Mouse (Mus musculus) embryonic facial prominence, embryonic 11.5 days (tissue): Measurements from ENCODE around the gene Fbxo8. TPM values are rescaled to one million over a fixed set of nuclear protein-coding genes. Genes with fewer than 3 reads are reported as not detected.

Experiments used
- ATAC-seq: fragments of 200-750 bp; cut with Nextera tagmentation; replicated peaks from 2 replicates; pipeline ENCODE4 v1.8.0; 2017; ENCODE audit warnings: low read depth; ENCODE audit not compliant: insufficient number of reproducible peaks, low FRiP score, low TSS enrichment
- DNase-seq: peaks from one replicate; pipeline ENCODE4 v3.0.0-alpha.2; 2015; ENCODE audit warnings: low spot score
- H3K27ac ChIP-seq: fragments of 300-500 bp; sonication (generic); replicated peaks from 2 replicates; pipeline ENCODE4 v1.5.1; 2014; ENCODE audit warnings: mild to moderate bottlenecking, low read depth, low read length, control low read depth
- H3K27me3 ChIP-seq: fragments of 300-500 bp; sonication (generic); 2 replicates; pipeline ENCODE4 v1.6.1; 2014; ENCODE audit warnings: mild to moderate bottlenecking, low read length, moderate library complexity, mixed read lengths; ENCODE audit not compliant: control insufficient read depth, insufficient read depth
- H3K36me3 ChIP-seq: fragments of 300-500 bp; sonication (generic); replicated peaks from 2 replicates; pipeline ENCODE4 v1.6.1; 2014; ENCODE audit warnings: low read depth, mild to moderate bottlenecking, low read length, moderate library complexity, mixed read lengths; ENCODE audit not compliant: control insufficient read depth, insufficient read depth
- H3K4me1 ChIP-seq: fragments of 300-500 bp; sonication (generic); 2 replicates; pipeline ENCODE4 v1.6.1; 2014; ENCODE audit warnings: low read length, mixed read lengths; ENCODE audit not compliant: control insufficient read depth, insufficient read depth
- H3K4me2 ChIP-seq: fragments of 300-500 bp; sonication (generic); 2 replicates; pipeline ENCODE4 v1.6.1; 2014; ENCODE audit warnings: low read depth, mild to moderate bottlenecking, control low read depth, low read length, moderate library complexity
- H3K4me3 ChIP-seq: fragments of 300-500 bp; sonication (generic); 2 replicates; pipeline ENCODE4 v1.5.1; 2014; ENCODE audit warnings: low read depth, low read length, control low read depth
- H3K9ac ChIP-seq: fragments of 300-500 bp; sonication (generic); replicated peaks from 2 replicates; pipeline ENCODE4 v1.6.1; 2014; ENCODE audit warnings: mild to moderate bottlenecking, control low read depth, low read length
- H3K9me3 ChIP-seq: fragments of 300-500 bp; sonication (generic); replicated peaks from 2 replicates; pipeline ENCODE4 v1.6.1; 2016; ENCODE audit warnings: mild to moderate bottlenecking, low read length, inconsistent platforms, mixed read lengths; ENCODE audit not compliant: control insufficient read depth
- WGBS: fragments of 180-500 bp; shearing (Covaris S2); extraction: QIAGEN DNeasy Blood & Tissue Kit; methylation state at CpG from one replicate; pipeline ENCODE4 v1.1.7; 2014; 5-methylcytosine and 5-hydroxymethylcytosine counted together
- polyA plus RNA-seq: library from polyadenylated mRNA; unstranded; fragments of >200 nt; fragmentation: Nextera tagmentation; extraction: Ambion mirVana; gene quantifications from 2 replicates; pipeline ENCODE4 v1.2.1, GENCODE M21; 2014

Fbxo8 gene
- polyA plus RNA-seq, 1 experiment from 2014 or later: 35.9 TPM

DNA sequence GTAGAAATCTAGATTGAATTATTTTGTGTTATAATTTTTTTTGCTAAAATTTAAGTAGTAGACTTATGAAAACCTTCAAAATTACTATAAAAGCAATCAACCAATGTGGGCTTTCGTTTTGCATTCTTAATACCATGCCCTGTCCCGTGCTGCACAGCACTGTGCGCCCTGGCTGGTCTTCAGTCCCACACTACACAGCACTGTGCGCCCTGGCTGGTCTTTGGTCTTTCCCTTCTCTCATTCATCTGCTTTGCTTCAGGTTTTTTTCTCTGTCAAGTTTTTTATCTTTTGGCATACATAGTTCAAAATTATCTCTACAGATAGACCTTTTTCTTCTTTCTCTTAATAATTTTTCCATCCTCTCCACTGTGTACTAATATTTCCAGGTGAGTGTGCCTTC, 30.0 kb downstream of the Fbxo8 start:
- H3K4me2 ChIP-seq: no peak overlapping the region
- DNase-seq (no peak), ATAC-seq (no peak)
- H3K9me3 ChIP-seq: no peaks in the 10 kb centered on the region
- no peaks in the 10 kb centered on the region for H3K4me1 ChIP-seq
- H3K9ac ChIP-seq: no peak overlapping the region
- H3K27ac ChIP-seq: no peak overlapping the region
- 91% methylated on average over 4 of the region's 4 CpGs for WGBS
- H3K36me3 ChIP-seq: no peaks in the 10 kb centered on the region
- no peaks in the 10 kb centered on the region for H3K27me3 ChIP-seq
- no peak overlapping the region for H3K4me3 ChIP-seq

DNA sequence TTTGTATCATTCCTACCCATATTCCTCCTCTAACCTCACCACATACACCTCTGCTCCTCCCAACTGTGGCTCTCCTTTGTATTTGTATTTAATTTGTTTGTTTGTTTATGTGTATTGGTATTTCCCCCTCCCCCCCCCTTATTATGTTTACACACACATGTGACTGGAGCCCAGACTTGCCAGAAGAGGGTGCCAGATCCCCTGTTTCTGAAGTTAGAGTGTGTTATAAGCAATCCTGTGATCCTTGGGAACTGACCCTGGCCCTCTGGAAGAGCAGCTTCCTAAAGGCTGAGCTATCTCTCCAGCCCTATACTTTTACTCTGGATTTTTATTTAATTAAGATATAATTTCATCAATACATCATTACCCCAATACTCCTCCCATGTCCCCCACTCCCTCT, 32.0 kb downstream of the Fbxo8 start:
- no peaks in the 10 kb centered on the region for H3K36me3 ChIP-seq
- H3K27ac ChIP-seq: no peak overlapping the region
- DNase-seq (no peak), ATAC-seq (no peak)
- H3K4me1 ChIP-seq: no peaks in the 10 kb centered on the region
- no peaks in the 10 kb centered on the region for H3K9me3 ChIP-seq
- no peak overlapping the region for H3K4me2 ChIP-seq
- no peak overlapping the region for H3K4me3 ChIP-seq
- H3K9ac ChIP-seq: no peak overlapping the region
- H3K27me3 ChIP-seq: no peaks in the 10 kb centered on the region

DNA sequence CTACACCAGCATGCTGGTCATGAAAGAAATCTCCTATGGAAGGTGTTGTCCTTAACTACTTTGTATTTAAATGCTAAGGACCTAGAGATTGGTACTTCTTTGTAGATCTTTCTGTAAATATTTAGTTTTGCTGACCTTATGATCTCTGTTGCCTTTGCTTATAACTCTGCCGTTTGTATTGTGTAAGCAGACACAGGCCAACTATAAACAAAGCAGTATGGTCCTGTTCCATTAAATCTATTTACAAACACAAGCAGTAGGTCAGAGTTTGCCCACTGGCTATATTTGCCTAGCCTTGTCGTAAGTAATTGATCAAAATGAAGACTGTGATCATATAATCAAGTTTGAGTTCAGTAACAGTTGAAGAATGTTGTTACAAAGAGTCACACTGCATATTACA, 38.1 kb downstream of the Fbxo8 start:
- Histone ChIP-seq H3K27ac (no peak overlapping the region), H3K4me2 (no peak overlapping the region), H3K4me1 (no peaks in the 10 kb centered on the region), H3K4me3 (no peak overlapping the region), H3K36me3 (no peaks in the 10 kb centered on the region), H3K9me3 (no peaks in the 10 kb centered on the region), H3K9ac (no peak overlapping the region), H3K27me3 (no peaks in the 10 kb centered on the region)
- no peak for ATAC-seq
- 76% methylated on average over 2 of the region's 2 CpGs for WGBS
- no peak for DNase-seq

DNA sequence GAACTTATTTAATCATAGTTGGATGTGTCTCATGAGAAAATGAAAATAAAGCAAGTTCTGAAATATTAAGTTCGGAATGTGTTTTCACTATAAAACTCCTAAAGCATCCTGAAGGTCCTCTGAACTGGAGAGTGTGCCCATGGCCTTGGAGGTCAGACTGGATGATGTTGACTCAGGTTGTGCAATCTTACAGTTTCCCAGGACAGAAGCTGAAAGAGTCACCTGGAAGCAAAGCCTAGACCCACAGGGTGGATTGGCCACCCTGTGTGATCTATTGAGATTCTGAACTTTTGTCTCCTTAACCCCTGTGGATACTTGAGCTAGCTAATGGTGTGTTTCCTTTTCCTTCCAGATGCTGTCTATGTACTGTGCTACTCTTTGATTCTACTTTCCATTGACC, 40.2 kb downstream of the Fbxo8 start:
- H3K36me3 ChIP-seq: no peaks in the 10 kb centered on the region
- WGBS: 92% methylated on average over 1 of the region's 1 CpGs
- H3K27me3 ChIP-seq: no peaks in the 10 kb centered on the region
- ATAC-seq (no peak), DNase-seq (no peak)
- H3K9ac ChIP-seq: no peak overlapping the region
- no peak overlapping the region for H3K4me2 ChIP-seq
- no peaks in the 10 kb centered on the region for H3K9me3 ChIP-seq
- no peaks in the 10 kb centered on the region for H3K4me1 ChIP-seq
- no peak overlapping the region for H3K4me3 ChIP-seq
- H3K27ac ChIP-seq: no peak overlapping the region

DNA sequence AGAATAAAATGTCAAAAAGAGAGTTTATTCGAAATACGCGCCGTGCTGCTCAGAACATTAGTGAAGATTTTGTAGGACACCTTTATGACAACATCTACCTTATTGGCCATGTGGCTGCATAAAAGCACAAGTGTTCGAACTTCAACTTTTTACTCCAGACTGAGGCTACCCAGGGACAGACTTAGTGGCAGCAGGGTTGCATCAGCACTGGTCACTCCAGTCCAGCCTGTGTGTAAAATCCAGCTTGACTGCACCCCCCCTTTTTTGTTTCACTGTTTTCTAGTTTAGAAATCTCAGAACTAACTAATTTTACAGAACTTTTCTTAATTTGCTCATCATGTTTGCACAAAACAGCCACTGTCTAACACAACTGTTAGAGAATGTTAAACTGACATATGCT, 40.6 kb downstream of the Fbxo8 start:
- WGBS: 97% methylated on average over 5 of the region's 5 CpGs
- no peak for ATAC-seq

DNA sequence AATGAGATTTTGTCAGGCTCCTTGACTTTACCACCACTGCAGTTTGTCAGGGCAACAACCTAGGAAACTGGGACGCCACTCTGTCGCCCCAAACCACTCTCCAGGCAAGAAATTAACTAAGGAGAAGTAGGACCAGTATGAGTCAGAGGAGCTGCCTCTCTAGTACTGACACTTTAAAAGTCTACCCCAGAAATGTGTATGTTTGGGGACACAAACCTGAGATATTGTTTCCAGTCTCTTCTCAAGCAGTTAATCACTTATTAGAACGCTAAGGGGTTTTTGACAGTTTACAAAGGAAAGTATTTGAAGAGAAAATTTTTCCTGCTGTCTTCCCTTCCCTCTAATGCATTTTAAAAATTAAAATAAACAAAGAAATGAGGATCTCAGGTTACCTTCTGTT, 55.6 kb downstream of the Fbxo8 start:
- ATAC-seq (no peak), DNase-seq (no peak)
- H3K4me2 ChIP-seq: no peak overlapping the region
- H3K4me1 ChIP-seq: no peaks in the 10 kb centered on the region
- H3K27me3 ChIP-seq: no peaks in the 10 kb centered on the region
- H3K9me3 ChIP-seq: no peaks in the 10 kb centered on the region
- no peak overlapping the region for H3K4me3 ChIP-seq
- H3K27ac ChIP-seq: no peak overlapping the region
- 29% methylated on average over 3 of the region's 3 CpGs for WGBS
- no peaks in the 10 kb centered on the region for H3K36me3 ChIP-seq
- no peak overlapping the region for H3K9ac ChIP-seq

More for the DNA sequence above, 40.6 kb downstream of the Fbxo8 start:
- Histone ChIP-seq H3K36me3 (no peaks in the 10 kb centered on the region), H3K9me3 (no peaks in the 10 kb centered on the region), H3K4me1 (no peaks in the 10 kb centered on the region), H3K4me3 (no peak overlapping the region), H3K27ac (no peak overlapping the region), H3K9ac (no peak overlapping the region), H3K4me2 (no peak overlapping the region), H3K27me3 (no peaks in the 10 kb centered on the region)
- no peak for DNase-seq

DNA sequence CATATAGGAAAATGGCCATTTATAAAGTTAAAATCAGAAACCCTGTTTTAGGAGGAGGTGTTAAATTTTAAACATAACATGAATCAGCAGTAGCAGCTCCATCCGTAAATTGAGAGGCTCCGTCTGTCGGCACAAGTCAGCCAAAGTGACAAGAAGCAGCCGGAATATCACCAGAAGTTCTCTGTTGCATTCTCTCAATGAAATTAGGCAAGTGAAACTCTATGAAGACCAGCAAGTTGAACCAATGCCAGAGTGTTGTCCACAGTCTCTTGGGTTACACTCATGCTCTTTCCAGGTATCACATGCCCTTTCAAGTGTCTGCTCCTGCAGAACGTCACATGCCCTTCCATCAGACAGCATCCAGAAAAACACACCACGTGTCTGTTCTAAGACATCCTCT, 60.8 kb downstream of the Fbxo8 start:
- H3K9ac ChIP-seq: no peak overlapping the region
- H3K4me2 ChIP-seq: no peak overlapping the region
- no peak overlapping the region for H3K27ac ChIP-seq
- no peaks in the 10 kb centered on the region for H3K4me1 ChIP-seq
- no peaks in the 10 kb centered on the region for H3K9me3 ChIP-seq
- H3K27me3 ChIP-seq: no peaks in the 10 kb centered on the region
- DNase-seq (no peak), ATAC-seq (no peak)
- H3K36me3 ChIP-seq: no peaks in the 10 kb centered on the region
- no peak overlapping the region for H3K4me3 ChIP-seq
- 87% methylated on average over 6 of the region's 6 CpGs for WGBS

DNA sequence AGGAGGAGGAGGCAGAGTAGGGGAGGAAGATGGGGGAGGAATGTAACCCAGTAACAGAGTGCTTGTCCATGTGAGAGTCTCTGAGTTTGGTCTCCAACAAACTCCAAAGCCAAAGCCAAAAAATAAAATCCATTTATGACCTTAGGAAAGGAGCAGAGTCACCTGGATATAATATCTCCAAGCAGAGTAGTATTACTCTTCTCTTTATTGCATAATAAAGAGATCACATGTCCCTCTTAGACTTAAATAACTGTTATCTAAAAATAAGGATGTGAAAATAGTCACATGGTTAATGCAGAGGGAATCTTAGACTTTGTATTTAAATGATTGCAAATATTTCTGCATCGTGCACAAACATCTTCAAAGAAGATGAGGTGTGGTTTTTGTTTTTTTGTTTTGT, 63.3 kb downstream of the Fbxo8 start:
- no peak for ATAC-seq
- no peak overlapping the region for H3K9ac ChIP-seq
- no peak overlapping the region for H3K4me2 ChIP-seq
- 94% methylated on average over 1 of the region's 1 CpGs for WGBS
- no peaks in the 10 kb centered on the region for H3K9me3 ChIP-seq
- peaks cover 3% of the 10 kb centered on the region for H3K27me3 ChIP-seq
- H3K36me3 ChIP-seq: no peaks in the 10 kb centered on the region
- DNase-seq: no peak
- H3K27ac ChIP-seq: no peak overlapping the region
- H3K4me3 ChIP-seq: no peak overlapping the region
- no peaks in the 10 kb centered on the region for H3K4me1 ChIP-seq

DNA sequence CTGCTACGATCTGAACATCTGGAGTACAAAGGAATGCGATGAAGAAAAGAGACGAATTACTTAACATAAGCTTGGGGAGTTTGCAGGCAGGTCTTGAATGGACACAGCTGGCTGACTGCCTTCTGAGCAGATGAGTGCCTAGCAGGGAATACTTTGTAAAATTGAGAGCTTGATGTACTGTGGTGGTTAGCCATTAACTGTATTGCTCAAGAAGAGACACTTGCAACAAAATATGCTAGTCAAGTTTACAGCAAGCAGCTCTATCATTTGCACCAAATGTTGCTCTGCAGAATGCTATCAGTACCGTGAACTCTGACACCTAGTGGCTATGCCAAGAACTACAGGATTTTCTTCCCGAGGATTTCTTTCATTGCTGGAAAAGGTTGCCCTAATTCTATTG, 64.1 kb downstream of the Fbxo8 start:
- Histone ChIP-seq H3K4me2 (no peak overlapping the region), H3K4me1 (no peaks in the 10 kb centered on the region), H3K9me3 (no peaks in the 10 kb centered on the region), H3K4me3 (no peak overlapping the region), H3K9ac (no peak overlapping the region), H3K27ac (no peak overlapping the region), H3K36me3 (no peaks in the 10 kb centered on the region), H3K27me3 (peaks cover 9% of the 10 kb centered on the region)
- WGBS: 10% methylated on average over 5 of the region's 5 CpGs
- DNase-seq (peak; percentile 90), ATAC-seq (no peak)
